Mouse (Mus musculus) heart, embryonic 10.5 days (tissue): ENCODE results near the gene Hoxa9. TPM values are rescaled to one million over a fixed set of nuclear protein-coding genes. Genes with fewer than 3 reads are reported as not detected.

Experiments used
- DNase-seq: peaks from one replicate; pipeline ENCODE4 v3.0.0-alpha.2; 2017; ENCODE audit warnings: low spot score
- H3K27ac ChIP-seq: fragments of 300-500 bp; sonication (generic); 2 replicates; pipeline ENCODE4 v1.5.1; 2016; ENCODE audit warnings: mild to moderate bottlenecking
- H3K27me3 ChIP-seq: fragments of 300-500 bp; sonication (generic); 2 replicates; pipeline ENCODE4 v1.6.1; 2016; ENCODE audit warnings: mild to moderate bottlenecking; ENCODE audit not compliant: poor library complexity, insufficient read depth, severe bottlenecking
- H3K36me3 ChIP-seq: fragments of 300-500 bp; sonication (generic); 2 replicates; pipeline ENCODE4 v1.6.1; 2016; ENCODE audit warnings: mild to moderate bottlenecking, moderate library complexity
- H3K4me1 ChIP-seq: fragments of 300-500 bp; sonication (generic); 2 replicates; pipeline ENCODE4 v1.6.1; 2016; ENCODE audit warnings: mild to moderate bottlenecking
- H3K4me3 ChIP-seq: fragments of 300-500 bp; sonication (generic); 2 replicates; pipeline ENCODE4 v1.5.1; 2016; ENCODE audit warnings: mild to moderate bottlenecking, moderate library complexity
- H3K9me3 ChIP-seq: fragments of 300-500 bp; sonication (generic); 2 replicates; pipeline ENCODE4 v1.6.1; 2016; ENCODE audit warnings: mild to moderate bottlenecking, moderate library complexity
- WGBS: fragments of 180-500 bp; shearing (Covaris S2); methylation state at CpG from one replicate; pipeline ENCODE4 v1.1.7; 2016; 5-methylcytosine and 5-hydroxymethylcytosine counted together
- polyA plus RNA-seq: library from polyadenylated mRNA; unstranded; fragments of >200 nt; fragmentation: Nextera tagmentation; extraction: Ambion mirVana; gene quantifications from 2 replicates; pipeline ENCODE4 v1.2.1, GENCODE M21; 2016

Hoxa9 gene
- polyA plus RNA-seq, 1 experiment from 2014 or later, result 5.6 TPM

GRCm38 (mm10) chr6:52186500-52186899 lies 44.4 kb downstream of the Hoxa9 start:
- Histone ChIP-seq H3K27me3 (peaks cover 100% of the 10 kb centered on the region), H3K36me3 (no peaks in the 10 kb centered on the region), H3K4me1 (peaks cover 11% of the 10 kb centered on the region), H3K27ac (no peak overlapping the region), H3K9me3 (no peaks in the 10 kb centered on the region), H3K4me3 (no peak overlapping the region)
- DNase-seq, result no peak
- WGBS, result 5% methylated on average over 1 of the region's 1 CpGs

- Histone ChIP-seq H3K27me3 (peaks cover 100% of the 10 kb centered on the region), H3K4me1 (peaks cover 4% of the 10 kb centered on the region; the same call in 1 of the 2 replicates), H3K9me3 (no peaks in the 10 kb centered on the region), H3K4me3 (no peak overlapping the region), H3K27ac (no peak overlapping the region), H3K36me3 (no peaks in the 10 kb centered on the region)
- 12% methylated on average over 3 of the region's 3 CpGs for WGBS
- DNase-seq, result no peak
Observed at GRCm38 (mm10) chr6:52185834-52186233, 45.1 kb downstream of the Hoxa9 start.

GRCm38 (mm10) chr6:52185222-52185621 lies 45.7 kb downstream of the Hoxa9 start:
- no peak for DNase-seq
- Histone ChIP-seq H3K27ac (no peak overlapping the region), H3K27me3 (peaks cover 100% of the 10 kb centered on the region), H3K9me3 (no peaks in the 10 kb centered on the region), H3K4me1 (peaks cover 4% of the 10 kb centered on the region; the same call in 1 of the 2 replicates), H3K36me3 (no peaks in the 10 kb centered on the region), H3K4me3 (peak overlapping the region; percentile 15; the same call in 1 of the 2 replicates)
- WGBS, result 2% methylated on average over 19 of the region's 19 CpGs

GRCm38 (mm10) chr6:52184668-52185067 lies 46.2 kb downstream of the Hoxa9 start:
- peaks cover 100% of the 10 kb centered on the region for H3K27me3 ChIP-seq
- no peaks in the 10 kb centered on the region for H3K9me3 ChIP-seq
- no peak for DNase-seq
- H3K4me1 ChIP-seq, result peaks cover 4% of the 10 kb centered on the region; the same call in 1 of the 2 replicates
- WGBS, result 6% methylated on average over 6 of the region's 6 CpGs
- H3K4me3 ChIP-seq, result no peak overlapping the region
- H3K27ac ChIP-seq, result no peak overlapping the region
- no peaks in the 10 kb centered on the region for H3K36me3 ChIP-seq

GRCm38 (mm10) chr6:52183311-52184080 lies 47.4 kb downstream of the Hoxa9 start:
- peaks cover 100% of the 10 kb centered on the region for H3K27me3 ChIP-seq
- H3K36me3 ChIP-seq, result no peaks in the 10 kb centered on the region
- DNase-seq, result no peak
- 15% methylated on average over 10 of the region's 10 CpGs for WGBS
- peaks cover 4% of the 10 kb centered on the region; the same call in 1 of the 2 replicates for H3K4me1 ChIP-seq
- no peaks in the 10 kb centered on the region for H3K9me3 ChIP-seq
- peak overlapping the region; percentile 12; the same call in 1 of the 2 replicates for H3K27ac ChIP-seq
- H3K4me3 ChIP-seq, result no peak overlapping the region

GRCm38 (mm10) chr6:52182793-52183192 lies 48.1 kb downstream of the Hoxa9 start:
- Histone ChIP-seq H3K9me3 (no peaks in the 10 kb centered on the region), H3K4me3 (no peak overlapping the region), H3K27me3 (peaks cover 100% of the 10 kb centered on the region), H3K4me1 (peaks cover 4% of the 10 kb centered on the region; the same call in 1 of the 2 replicates), H3K36me3 (no peaks in the 10 kb centered on the region), H3K27ac (no peak overlapping the region)
- 15% methylated on average over 1 of the region's 1 CpGs for WGBS
- no peak for DNase-seq

GRCm38 (mm10) chr6:52182030-52182429 lies 48.9 kb downstream of the Hoxa9 start:
- H3K4me3 ChIP-seq, result no peak overlapping the region
- 31% methylated on average over 2 of the region's 2 CpGs for WGBS
- peaks cover 8% of the 10 kb centered on the region; the same call in 1 of the 2 replicates for H3K4me1 ChIP-seq
- no peak for DNase-seq
- no peak overlapping the region for H3K27ac ChIP-seq
- H3K27me3 ChIP-seq, result peaks cover 100% of the 10 kb centered on the region
- H3K9me3 ChIP-seq, result no peaks in the 10 kb centered on the region
- no peaks in the 10 kb centered on the region for H3K36me3 ChIP-seq

GRCm38 (mm10) chr6:52180726-52181125 lies 50.2 kb downstream of the Hoxa9 start:
- DNase-seq, result no peak
- H3K9me3 ChIP-seq, result no peaks in the 10 kb centered on the region
- peaks cover 10% of the 10 kb centered on the region for H3K4me1 ChIP-seq
- H3K4me3 ChIP-seq, result 0 out of 2 replicates have a peak overlapping the region, but pooled peaks have one; percentile 62
- no peaks in the 10 kb centered on the region for H3K36me3 ChIP-seq
- peaks cover 100% of the 10 kb centered on the region for H3K27me3 ChIP-seq
- H3K27ac ChIP-seq, result peak overlapping the region; percentile 59; the same call in 1 of the 2 replicates
- 15% methylated on average over 3 of the region's 3 CpGs for WGBS

- Histone ChIP-seq H3K27me3 (peaks cover 100% of the 10 kb centered on the region), H3K4me1 (peaks cover 15% of the 10 kb centered on the region), H3K27ac (peak overlapping the region; percentile 59), H3K4me3 (peak overlapping the region; percentile 62; the same call in 1 of the 2 replicates), H3K9me3 (no peaks in the 10 kb centered on the region), H3K36me3 (no peaks in the 10 kb centered on the region)
- DNase-seq, result no peak
- WGBS, result 4% methylated on average over 11 of the region's 11 CpGs
Observed at GRCm38 (mm10) chr6:52180213-52180710, 50.6 kb downstream of the Hoxa9 start.

- peak overlapping the region; percentile 59 for H3K27ac ChIP-seq
- H3K27me3 ChIP-seq, result peaks cover 100% of the 10 kb centered on the region
- DNase-seq, result no peak
- WGBS, result under 1% methylated on average over 10 of the region's 10 CpGs
- peak overlapping the region; percentile 62 for H3K4me3 ChIP-seq
- no peaks in the 10 kb centered on the region for H3K9me3 ChIP-seq
- H3K36me3 ChIP-seq, result no peaks in the 10 kb centered on the region
- H3K4me1 ChIP-seq, result peaks cover 17% of the 10 kb centered on the region
Observed at GRCm38 (mm10) chr6:52179690-52180089, 51.2 kb downstream of the Hoxa9 start.

GRCm38 (mm10) chr6:52178918-52179665 lies 51.8 kb downstream of the Hoxa9 start:
- WGBS, result 2% methylated on average over 4 of the region's 4 CpGs
- Histone ChIP-seq H3K27ac (peak overlapping the region; percentile 59), H3K4me3 (peak overlapping the region; percentile 62), H3K36me3 (no peaks in the 10 kb centered on the region), H3K27me3 (peaks cover 100% of the 10 kb centered on the region), H3K4me1 (peaks cover 13% of the 10 kb centered on the region), H3K9me3 (no peaks in the 10 kb centered on the region)
- no peak for DNase-seq

GRCm38 (mm10) chr6:52177806-52178205 lies 53.1 kb downstream of the Hoxa9 start:
- 2% methylated on average over 9 of the region's 9 CpGs for WGBS
- Histone ChIP-seq H3K27me3 (peaks cover 100% of the 10 kb centered on the region), H3K4me1 (peaks cover 14% of the 10 kb centered on the region), H3K27ac (peak overlapping the region; percentile 87), H3K36me3 (no peaks in the 10 kb centered on the region), H3K4me3 (peak overlapping the region; percentile 62), H3K9me3 (no peaks in the 10 kb centered on the region)
- DNase-seq, result peak; percentile 72
